Mouse (Mus musculus): ENCODE results near the gene Kcmf1.

DNA sequence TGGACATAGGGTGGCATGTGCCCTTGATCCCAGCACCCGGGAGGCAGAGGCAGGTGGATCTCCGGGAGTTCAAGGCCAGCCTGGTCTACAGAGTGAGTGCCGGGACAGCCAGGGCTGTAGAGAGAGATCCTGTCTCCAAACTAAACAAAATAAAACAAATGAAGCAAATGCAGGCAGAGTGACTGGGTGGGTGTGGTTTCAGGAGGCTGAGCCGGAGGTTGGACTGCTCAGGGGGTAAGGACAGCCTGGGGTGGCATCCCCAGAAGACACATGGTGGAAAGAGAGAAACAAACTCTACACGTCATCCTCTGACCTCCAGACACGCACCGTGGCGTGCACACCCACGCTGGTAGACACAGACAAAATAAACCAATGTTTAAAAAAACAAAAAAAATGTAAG is 86.3 kb downstream of the Kcmf1 start:
- TF ChIP-seq CTCF (IDR thresholded peaks at IDR 0.05) (no peak), EP300 (IDR thresholded peaks at IDR 0.05; ENCODE audit: insufficient read depth, low read depth, low read length) (no peak)

Measured in heart, adult 2 months (tissue).